ENCODE assay signal across 4 mouse cellular contexts in the genomic region with DNA sequence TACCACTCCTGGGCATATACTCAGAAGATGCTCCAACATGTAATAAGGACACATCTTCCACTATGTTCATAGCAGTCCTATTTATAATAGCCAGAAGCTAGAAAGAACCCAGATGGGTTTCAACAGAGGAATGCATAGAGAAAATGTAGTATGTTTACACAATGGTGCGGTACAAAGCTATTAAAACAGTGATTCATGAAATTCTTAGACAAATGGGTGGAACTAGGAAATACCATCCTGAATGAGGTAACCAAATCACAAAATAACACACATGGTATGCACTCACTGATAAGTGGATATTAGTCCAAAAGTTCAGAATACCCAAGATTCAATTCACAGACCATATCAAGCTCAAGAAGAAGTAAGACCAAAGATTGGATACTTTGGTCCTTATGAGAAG. TPM values are rescaled to one million over a fixed set of nuclear protein-coding genes. Genes with fewer than 3 reads are reported as not detected.
A peak's percentile ranks its signal among the peaks of the same experiment; 100 is the strongest.
DNase-seq lines count a peak whose midpoint lies in the region; ATAC-seq and TF ChIP-seq lines count a peak whose summit lies in the region.
"Not testable (repeated sequence)": the region's sequence is repeated elsewhere in the genome, so short reads cannot be mapped to it uniquely, and the experiment has no call there.
"Had no signal": no experiment of that assay in that cellular context is flagged by ENCODE, and none has a peak within 500 bp of the region (broad histone marks: within the 10 kb centered on the region; RNA-seq: fewer than 3 reads in every experiment).

No protein-coding gene starts in this region.

- not testable (repeated sequence) for H3K4me1 ChIP-seq in lung, postnatal 0 days (ENCODE audit: insufficient read depth, low read depth, low read length)

- H3K27me3 ChIP-seq in Patski; lung, postnatal 0 days (replicated peaks; ENCODE audit: insufficient read depth, low read length): not testable (repeated sequence)

- POLR2A ChIA-PET in Patski (lab: Charles Lee) = not testable (repeated sequence)

- CTCF ChIA-PET in Patski (lab: Charles Lee) = not testable (repeated sequence)

- not testable (repeated sequence) for H3K36me3 ChIP-seq in lung, postnatal 0 days (ENCODE audit: insufficient read depth, low read length)

- TF ChIP-seq EP300 in lung, postnatal 0 days (IDR thresholded peaks at IDR 0.05) = not testable (repeated sequence)

- not testable (repeated sequence) for DNase-seq in Patski (ENCODE audit: low read depth, low spot score); lung, postnatal 0 days (ENCODE audit: low spot score)

- in situ Hi-C loops in Patski (cut with MboI; ENCODE audit: low pct_unique_long_range_greater_than_20kb) = not testable (repeated sequence)

- not testable (repeated sequence) for H3K27ac ChIP-seq in lung, postnatal 0 days (ENCODE audit: low read length)

- WGBS in lung, postnatal 0 days = no CpG with 5 or more reads among the region's 1 CpGs

- not testable (repeated sequence) for H3K4me2 ChIP-seq in lung, postnatal 0 days (replicated peaks; ENCODE audit: low read depth, low read length)

- not testable (repeated sequence) for TF ChIP-seq CTCF in Patski (IDR thresholded peaks at IDR 0.05); lung, postnatal 0 days (IDR thresholded peaks at IDR 0.05)

- H3K9me3 ChIP-seq in lung, postnatal 0 days (ENCODE audit: low read length) = not testable (repeated sequence)

- peak; percentile 86 for ATAC-seq in Patski
- ATAC-seq in lung, postnatal 0 days = peak; percentile 57; the same call in 1 of the 2 replicates

- not testable (repeated sequence) for H3K9ac ChIP-seq in lung, postnatal 0 days (replicated peaks; ENCODE audit: low read depth)

- H3K4me3 ChIP-seq in lung, postnatal 0 days (ENCODE audit: low read depth, low read length) = not testable (repeated sequence)

RNA-seq across cellular contexts. Expression of a gene that starts 4.0 kb away (rescaled TPM):
- 0.06 TPM for polyA plus RNA-seq in Patski (2021)
- 0.08 and 0.15 TPM in 2 replicates for polyA plus RNA-seq in lung, postnatal 0 days (2015; fragmentation: Nextera tagmentation; extraction: Ambion mirVana)

RNA-seq across cellular contexts. Expression of a gene that starts 4.5 kb away (rescaled TPM):
- 0.62 TPM for polyA plus RNA-seq in Patski (2021)
- polyA plus RNA-seq in lung, postnatal 0 days (2015; fragmentation: Nextera tagmentation; extraction: Ambion mirVana) = 1.6 and 3.1 TPM in 2 replicates

RNA-seq across cellular contexts. Expression of a gene that starts 17.3 kb away (rescaled TPM):
- polyA plus RNA-seq in Patski (2021) = 0.68 TPM
- 0.17 and 0.20 TPM in 2 replicates for polyA plus RNA-seq in lung, postnatal 0 days (2015; fragmentation: Nextera tagmentation; extraction: Ambion mirVana)
- polyA plus RNA-seq: G1E had no signal

RNA-seq across cellular contexts. Expression of a gene that starts 19.3 kb away (rescaled TPM):
- polyA plus RNA-seq in Patski (2021) = 0.59 TPM
- 3.2 and 9.1 TPM in 2 replicates for polyA plus RNA-seq in lung, postnatal 0 days (2015; fragmentation: Nextera tagmentation; extraction: Ambion mirVana)
- polyA plus RNA-seq: C2C12 had no signal

RNA-seq across cellular contexts. Expression of a gene that starts 28.7 kb away (rescaled TPM):
- polyA plus RNA-seq in Patski (2021) = 93.0 TPM
- 5.0 and 7.2 TPM in 2 replicates for polyA plus RNA-seq in lung, postnatal 0 days (2015; fragmentation: Nextera tagmentation; extraction: Ambion mirVana)
